Mouse (Mus musculus) stomach, postnatal 0 days (tissue): ENCODE data around the gene Lrmda.

Source experiments
- CTCF ChIP-seq: IDR thresholded peaks from 2 replicates; pipeline ENCODE4 v1.5.1; 2016; ENCODE audit warnings: antibody characterized with exemption, low read depth, mild to moderate bottlenecking, moderate library complexity
- EP300 ChIP-seq: optimal IDR thresholded peaks from 2 replicates; pipeline ENCODE3; 2016; ENCODE audit warnings: antibody characterized with exemption

DNA sequence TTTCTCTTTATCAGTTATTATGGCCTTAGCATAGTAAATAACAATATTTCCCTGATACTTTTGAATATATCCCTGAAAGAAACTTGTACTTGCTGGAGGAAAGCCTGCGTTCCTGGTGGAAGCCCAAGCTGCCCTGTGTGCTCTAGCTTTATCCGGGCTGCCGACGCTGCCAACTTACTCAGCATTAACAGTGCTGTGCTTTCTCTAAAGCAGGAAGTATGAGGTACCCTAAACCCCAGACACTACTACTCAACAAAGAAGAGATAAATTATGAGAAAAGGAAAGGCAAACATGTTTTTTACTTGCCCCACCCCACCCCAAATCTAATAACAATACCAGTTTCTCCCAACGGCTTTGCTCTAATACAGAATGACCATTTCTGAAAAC is 240.5 kb downstream of the Lrmda start:
- TF ChIP-seq CTCF = no peak
- TF ChIP-seq EP300 = no peak
